Mouse (Mus musculus) heart, postnatal 0 days (tissue): ENCODE results near the gene Terb1. TPM values are rescaled to one million over a fixed set of nuclear protein-coding genes. Genes with fewer than 3 reads are reported as not detected.

ENCODE experiments used
- ATAC-seq: fragments of 200-750 bp; cut with Nextera tagmentation; 2 replicates; pipeline ENCODE4 v1.8.0; 2017; ENCODE audit warnings: low read depth, moderate number of reproducible peaks, moderate library complexity; ENCODE audit not compliant: insufficient read depth
- DNase-seq: peaks from one replicate; pipeline ENCODE4 v3.0.0-alpha.2; 2016; ENCODE audit warnings: low spot score
- H3K27ac ChIP-seq: fragments of 300-500 bp; sonication (generic); 2 replicates; pipeline ENCODE4 v1.5.1; 2014; ENCODE audit warnings: low read depth, mild to moderate bottlenecking
- H3K27me3 ChIP-seq: fragments of 300-500 bp; sonication (generic); 2 replicates; pipeline ENCODE4 v1.6.1; 2014; ENCODE audit warnings: low read length, mixed read lengths; ENCODE audit not compliant: control insufficient read depth, insufficient read depth
- H3K36me3 ChIP-seq: fragments of 300-500 bp; sonication (generic); replicated peaks from 2 replicates; pipeline ENCODE4 v1.6.1; 2014; ENCODE audit warnings: low read length, mixed read lengths; ENCODE audit not compliant: control insufficient read depth, insufficient read depth
- H3K4me1 ChIP-seq: fragments of 300-500 bp; sonication (generic); 2 replicates; pipeline ENCODE4 v1.6.1; 2014; ENCODE audit warnings: antibody characterized with exemption; ENCODE audit not compliant: control insufficient read depth, insufficient read depth
- H3K4me2 ChIP-seq: fragments of 300-500 bp; sonication (generic); 2 replicates; pipeline ENCODE4 v1.6.1; 2014; ENCODE audit warnings: low read depth, mild to moderate bottlenecking, low read length, moderate library complexity
- H3K4me3 ChIP-seq: fragments of 300-500 bp; sonication (generic); 2 replicates; pipeline ENCODE4 v1.5.1; 2014; ENCODE audit warnings: low read depth, low read length
- H3K9ac ChIP-seq: fragments of 300-500 bp; sonication (generic); replicated peaks from 2 replicates; pipeline ENCODE4 v1.6.1; 2014; ENCODE audit warnings: low read depth, low read length, mixed read lengths
- H3K9me3 ChIP-seq: fragments of 300-500 bp; sonication (generic); replicated peaks from 2 replicates; pipeline ENCODE4 v1.6.1; 2016; ENCODE audit warnings: low read length; ENCODE audit not compliant: control insufficient read depth
- CTCF ChIP-seq: IDR thresholded peaks from 2 replicates; pipeline ENCODE4 v1.5.1; 2016; ENCODE audit warnings: antibody characterized with exemption, control low read depth, low read depth
- EP300 ChIP-seq: IDR thresholded peaks from 2 replicates; pipeline ENCODE4 v1.6.1; 2016; ENCODE audit warnings: antibody characterized with exemption, low read depth
- WGBS: fragments of 180-500 bp; shearing (Covaris S2); extraction: QIAGEN DNeasy Blood & Tissue Kit; methylation state at CpG from one replicate; pipeline ENCODE4 v1.1.7; 2014; 5-methylcytosine and 5-hydroxymethylcytosine counted together
- polyA plus RNA-seq: library from polyadenylated mRNA; unstranded; fragments of >200 nt; fragmentation: Nextera tagmentation; extraction: Ambion mirVana; gene quantifications from 2 replicates; pipeline ENCODE4 v1.2.1, GENCODE M21; 2015
- total RNA-seq: library from RNA; depleted of rRNA; stranded (reverse); fragments of >200 nt; gene quantifications from 2 replicates; pipeline ENCODE4 v1.2.3, GENCODE M21; 2014; ENCODE audit warnings: low replicate concordance

The Terb1 gene
- total and polyA plus RNA-seq, 2 experiments from 2014 or later, result 0.07 to 0.15 TPM

GRCm38 (mm10) chr8:104529671-104530070 lies 20.0 kb upstream of the Terb1 start:
- H3K4me2 ChIP-seq, result no peak overlapping the region
- ATAC-seq (no peak), DNase-seq (no peak)
- no peak overlapping the region for H3K9ac ChIP-seq
- TF ChIP-seq CTCF, result no peak
- no peak for TF ChIP-seq EP300
- H3K27ac ChIP-seq, result no peak overlapping the region
- H3K9me3 ChIP-seq, result no peaks in the 10 kb centered on the region
- no peaks in the 10 kb centered on the region for H3K27me3 ChIP-seq
- no peak overlapping the region for H3K4me3 ChIP-seq
- WGBS, result 81% methylated on average over 6 of the region's 6 CpGs
- H3K4me1 ChIP-seq, result peaks cover 10% of the 10 kb centered on the region; the same call in 1 of the 2 replicates
- H3K36me3 ChIP-seq, result peaks cover 39% of the 10 kb centered on the region

- H3K4me3 ChIP-seq, result no peak overlapping the region
- WGBS, result 82% methylated on average over 5 of the region's 5 CpGs
- DNase-seq, result no peak
- H3K4me1 ChIP-seq, result no peaks in the 10 kb centered on the region
- H3K9ac ChIP-seq, result no peak overlapping the region
- H3K9me3 ChIP-seq, result no peaks in the 10 kb centered on the region
- no peak overlapping the region for H3K27ac ChIP-seq
- H3K36me3 ChIP-seq, result peaks cover 66% of the 10 kb centered on the region
- H3K27me3 ChIP-seq, result no peaks in the 10 kb centered on the region
- ATAC-seq, result no peak
- H3K4me2 ChIP-seq, result no peak overlapping the region
- TF ChIP-seq CTCF (no peak), EP300 (no peak)
Measured at GRCm38 (mm10) chr8:104517872-104518271, 8.2 kb upstream of the Terb1 start.

- DNase-seq, result no peak
- peaks cover 20% of the 10 kb centered on the region for H3K36me3 ChIP-seq
- no peak overlapping the region for H3K27ac ChIP-seq
- H3K9me3 ChIP-seq, result no peaks in the 10 kb centered on the region
- H3K4me3 ChIP-seq, result no peak overlapping the region
- no peak overlapping the region for H3K4me2 ChIP-seq
- peaks cover 11% of the 10 kb centered on the region for H3K4me1 ChIP-seq
- no peak for TF ChIP-seq EP300
- WGBS, result 80% methylated on average over 3 of the region's 3 CpGs
- no peak for ATAC-seq
- no peak overlapping the region for H3K9ac ChIP-seq
- H3K27me3 ChIP-seq, result no peaks in the 10 kb centered on the region
Measured at GRCm38 (mm10) chr8:104510134-104510533, 424 bp upstream of the Terb1 start.

DNA sequence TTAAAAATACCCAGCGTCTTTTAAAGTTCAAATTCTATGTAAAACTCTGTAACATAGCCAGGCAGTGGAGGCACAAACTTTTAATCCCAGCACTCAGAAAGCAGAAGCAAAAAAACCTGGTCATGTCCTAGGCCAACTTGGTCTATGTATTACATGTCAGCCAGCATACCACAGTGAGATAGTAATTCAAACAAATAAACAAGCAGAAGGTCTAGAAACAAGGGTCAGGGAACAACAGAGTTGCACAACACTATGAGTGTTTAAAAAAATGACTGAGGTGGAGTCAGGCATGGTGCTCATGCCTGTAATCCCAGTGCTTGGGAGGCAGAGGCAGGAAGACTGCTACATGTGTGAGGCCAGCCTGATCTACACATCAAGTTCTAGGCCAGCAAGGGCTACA lies 30.6 kb downstream of the Terb1 start:
- DNase-seq (no peak), ATAC-seq (no peak)
- Histone ChIP-seq H3K27me3 (no peaks in the 10 kb centered on the region), H3K27ac (no peak overlapping the region), H3K9ac (no peak overlapping the region), H3K9me3 (no peaks in the 10 kb centered on the region), H3K4me3 (no peak overlapping the region), H3K36me3 (no peaks in the 10 kb centered on the region), H3K4me1 (no peaks in the 10 kb centered on the region), H3K4me2 (no peak overlapping the region)
- TF ChIP-seq EP300, result no peak
- no peak for TF ChIP-seq CTCF
- WGBS, result 39% methylated on average over 1 of the region's 1 CpGs

DNA sequence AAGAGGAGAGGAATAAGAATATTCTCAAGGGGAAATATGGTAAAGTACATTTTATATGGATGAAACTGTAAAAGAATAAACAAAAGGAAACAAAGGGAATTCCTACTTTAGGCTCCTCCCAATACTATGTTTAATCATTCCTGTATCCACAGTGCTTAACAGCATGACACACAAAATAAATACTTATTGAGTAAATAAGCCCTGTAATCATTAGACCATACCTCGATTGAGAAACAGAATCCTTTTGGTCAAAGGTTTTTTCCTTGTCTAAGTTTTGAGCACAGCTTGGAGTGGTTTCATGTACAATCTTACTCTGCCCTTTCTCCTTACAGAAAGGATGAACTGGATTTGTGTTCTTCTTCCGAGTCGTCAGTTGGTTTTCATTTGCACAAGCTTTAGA lies 37.2 kb downstream of the Terb1 start:
- H3K4me2 ChIP-seq, result no peak overlapping the region
- DNase-seq (no peak), ATAC-seq (no peak)
- no peaks in the 10 kb centered on the region for H3K4me1 ChIP-seq
- no peaks in the 10 kb centered on the region for H3K36me3 ChIP-seq
- no peak overlapping the region for H3K4me3 ChIP-seq
- no peak overlapping the region for H3K27ac ChIP-seq
- no peak overlapping the region for H3K9ac ChIP-seq
- WGBS, result 67% methylated on average over 3 of the region's 3 CpGs
- H3K27me3 ChIP-seq, result no peaks in the 10 kb centered on the region
- no peaks in the 10 kb centered on the region for H3K9me3 ChIP-seq
- TF ChIP-seq CTCF (no peak), EP300 (no peak)

DNA sequence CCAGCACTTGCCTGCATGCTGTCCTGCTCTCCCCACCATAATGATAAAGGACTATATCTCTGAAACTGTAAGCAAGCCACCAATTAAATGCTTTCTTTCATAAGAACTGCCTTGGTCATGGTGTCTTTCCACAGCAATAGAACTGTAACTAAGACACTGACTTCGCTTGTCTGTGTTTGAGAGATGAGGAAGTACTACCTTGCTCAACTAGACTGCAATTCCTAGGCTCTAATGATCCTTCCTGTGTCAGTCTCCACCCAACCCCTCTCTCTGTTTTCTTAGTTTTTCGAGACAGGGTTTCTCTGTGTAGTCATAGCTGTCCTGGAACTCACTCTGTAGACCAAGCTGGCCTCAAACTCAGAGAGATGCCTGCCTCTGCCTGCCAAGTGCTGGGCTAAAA lies 42.2 kb downstream of the Terb1 start:
- H3K27ac ChIP-seq, result no peak overlapping the region
- ATAC-seq, result no peak
- H3K4me1 ChIP-seq, result no peaks in the 10 kb centered on the region
- H3K9ac ChIP-seq, result no peak overlapping the region
- no peaks in the 10 kb centered on the region for H3K9me3 ChIP-seq
- H3K36me3 ChIP-seq, result no peaks in the 10 kb centered on the region
- no peak for DNase-seq
- no peak overlapping the region for H3K4me3 ChIP-seq
- H3K4me2 ChIP-seq, result no peak overlapping the region
- 43% methylated on average over 2 of the region's 2 CpGs for WGBS
- no peaks in the 10 kb centered on the region for H3K27me3 ChIP-seq
- TF ChIP-seq EP300, result no peak
- no peak for TF ChIP-seq CTCF
